Mouse (Mus musculus): Measurements from ENCODE around the gene Smg6.

Gene Smg6

DNA sequence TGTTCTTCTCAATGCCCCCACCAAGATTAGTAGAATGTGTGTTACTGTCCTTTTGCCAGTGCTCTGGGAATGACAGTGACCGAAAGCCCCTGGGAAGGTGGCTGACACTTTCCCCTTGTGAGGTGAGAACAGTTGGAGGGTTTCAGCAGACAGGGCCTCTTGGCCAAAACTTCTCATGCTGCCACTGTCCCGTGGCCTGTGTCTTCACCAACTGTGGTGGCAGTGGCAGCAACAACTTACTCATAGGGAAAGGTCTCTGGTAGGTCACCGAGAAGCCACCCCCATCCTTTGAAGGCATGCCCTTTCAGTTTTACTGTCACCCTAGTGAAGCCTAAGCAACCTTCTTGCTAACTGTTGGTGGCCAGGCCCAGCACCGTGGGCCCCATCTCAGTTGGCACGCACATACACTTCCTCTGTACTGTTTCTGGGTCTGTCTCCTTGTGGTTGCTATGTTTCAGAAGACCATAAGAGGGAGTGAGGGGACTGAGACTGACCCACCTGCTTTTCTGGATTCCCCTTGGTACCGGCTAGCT lies 228.5 kb downstream of the Smg6 start:
- DNase-seq = no peak

DNA sequence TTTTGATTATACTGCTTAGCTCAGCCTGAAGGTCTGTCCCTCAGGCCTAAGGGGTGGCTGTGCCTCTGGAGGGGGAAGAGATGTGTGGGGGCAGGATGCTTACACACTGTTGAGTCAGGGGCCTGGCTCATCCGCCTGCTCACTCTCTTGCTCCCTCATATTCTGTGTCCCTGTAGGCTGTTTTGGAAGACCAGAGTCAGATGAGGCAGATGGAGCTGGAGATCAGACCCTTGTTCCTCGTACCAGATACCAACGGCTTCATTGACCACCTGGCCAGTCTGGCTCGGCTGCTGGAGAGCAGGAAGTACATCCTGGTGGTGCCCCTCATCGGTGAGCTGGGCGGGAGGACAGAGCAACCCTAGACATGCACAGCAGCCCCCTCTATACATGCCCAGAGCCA lies 230.4 kb downstream of the Smg6 start:
- DNase-seq = no peak

DNA sequence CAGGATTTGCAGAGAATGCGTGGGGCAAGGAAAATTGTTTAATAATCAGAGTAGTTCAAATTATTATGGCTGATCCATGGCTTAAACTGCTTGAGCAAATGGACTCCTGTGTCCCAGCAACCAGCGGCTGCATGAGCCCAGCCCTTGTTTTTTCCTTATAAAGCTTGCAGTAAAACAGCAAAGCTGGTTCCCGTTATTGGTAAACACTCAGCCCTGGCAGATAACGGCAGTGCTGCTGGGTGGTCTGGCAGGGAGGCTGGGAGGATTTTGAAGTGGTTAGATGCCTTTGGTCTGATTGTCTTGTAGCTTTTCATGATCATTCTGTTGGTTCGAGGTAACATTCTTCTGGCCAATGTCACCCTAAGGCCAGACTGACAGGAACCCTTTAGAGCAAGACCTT lies 230.8 kb downstream of the Smg6 start:
- no peak for DNase-seq

DNA sequence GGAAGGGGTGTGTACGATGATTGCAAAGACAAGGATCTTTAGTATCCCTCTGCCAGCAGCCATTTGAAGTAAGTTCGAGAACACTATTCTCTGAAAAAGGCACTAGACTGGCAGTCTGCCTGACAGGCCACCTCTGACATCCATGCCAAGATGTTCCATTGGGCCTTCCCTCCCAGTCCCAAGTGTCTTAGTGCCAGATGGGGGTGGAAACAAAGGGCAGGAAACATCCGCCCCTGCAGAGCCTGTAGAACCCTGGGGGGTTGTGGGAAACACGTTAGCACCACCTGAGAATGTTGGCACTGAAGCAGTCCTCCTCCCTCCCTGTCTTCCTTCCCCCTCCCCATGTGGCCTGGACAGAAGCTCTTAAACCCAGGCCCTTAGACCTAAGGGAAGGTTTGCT lies 231.4 kb downstream of the Smg6 start:
- no peak for DNase-seq

DNA sequence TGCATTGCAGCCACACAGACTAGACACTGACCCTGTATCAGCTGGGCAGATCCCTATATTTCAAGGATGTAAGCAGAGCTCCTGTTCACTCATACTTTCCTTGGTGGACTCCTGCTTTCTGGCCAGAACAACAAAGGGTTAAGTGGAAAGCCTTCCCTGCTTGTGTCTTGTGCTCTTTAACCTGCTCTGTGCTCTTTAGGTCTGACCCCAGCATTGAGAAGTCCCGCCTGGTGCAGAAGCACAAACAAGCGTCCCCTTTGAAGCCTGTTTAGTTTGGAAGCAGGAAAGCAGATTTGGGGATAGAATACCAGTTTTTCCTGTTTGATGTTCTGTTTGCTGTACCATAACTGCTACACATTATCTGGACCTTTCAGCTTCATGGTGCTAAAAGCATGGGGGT lies 232.3 kb downstream of the Smg6 start:
- no peak for DNase-seq

DNA sequence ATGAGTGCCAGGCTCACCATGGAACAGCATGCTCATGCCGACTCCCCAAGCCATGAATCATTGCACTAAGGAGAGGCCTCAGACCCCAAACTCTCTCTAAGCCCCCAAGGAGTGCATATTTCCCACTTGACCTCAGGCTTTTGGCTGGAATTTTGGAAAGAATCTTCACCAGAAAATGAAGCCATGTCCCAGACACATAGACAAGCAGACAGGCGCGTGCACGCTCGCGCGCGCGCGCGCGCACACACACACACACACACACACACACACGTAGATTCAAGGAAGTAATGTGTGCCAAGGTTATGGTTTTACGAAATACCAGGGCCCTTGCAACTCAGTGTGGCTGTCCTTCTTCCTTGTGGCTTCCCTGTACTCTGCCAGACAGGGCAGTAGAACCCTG lies 232.8 kb downstream of the Smg6 start:
- DNase-seq = no peak

DNA sequence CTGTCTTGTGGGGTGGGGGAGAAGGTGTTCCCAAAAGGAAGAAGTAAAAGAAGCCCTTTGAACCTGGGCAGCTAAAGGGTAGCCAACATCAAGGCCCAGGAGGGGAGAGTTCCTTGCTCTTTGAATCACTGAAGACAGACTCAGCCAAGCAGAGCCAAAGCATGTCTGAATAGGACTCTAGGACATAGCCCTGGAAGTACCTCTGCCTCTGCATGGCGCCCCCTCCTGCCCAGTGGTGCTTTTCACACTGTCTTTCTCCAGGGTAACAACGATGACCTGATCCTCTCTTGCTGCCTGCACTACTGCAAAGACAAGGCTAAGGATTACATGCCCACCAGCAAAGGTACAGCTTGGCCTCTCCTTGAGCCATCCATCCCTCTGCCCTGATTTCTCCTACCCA lies 233.9 kb downstream of the Smg6 start:
- no peak for DNase-seq

DNA sequence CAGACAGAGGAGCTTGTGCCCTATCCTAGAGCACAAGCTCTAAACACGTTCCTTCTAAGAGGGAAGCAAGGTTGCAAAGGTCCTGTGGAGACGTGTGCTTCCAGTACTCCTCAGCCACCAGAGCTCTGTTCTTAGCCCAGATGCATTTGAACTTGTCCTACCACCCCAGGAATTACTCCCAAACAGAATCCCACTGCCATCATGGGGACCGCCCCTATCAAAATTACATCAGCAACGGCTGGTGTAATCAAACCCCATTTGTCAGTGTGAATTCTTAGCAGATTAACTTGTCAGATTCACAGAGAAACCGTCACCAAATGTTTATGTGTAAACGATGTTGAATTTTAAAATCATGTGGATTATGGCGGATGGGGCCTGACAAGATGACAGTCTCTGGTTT lies 235.3 kb downstream of the Smg6 start:
- no peak for DNase-seq

DNA sequence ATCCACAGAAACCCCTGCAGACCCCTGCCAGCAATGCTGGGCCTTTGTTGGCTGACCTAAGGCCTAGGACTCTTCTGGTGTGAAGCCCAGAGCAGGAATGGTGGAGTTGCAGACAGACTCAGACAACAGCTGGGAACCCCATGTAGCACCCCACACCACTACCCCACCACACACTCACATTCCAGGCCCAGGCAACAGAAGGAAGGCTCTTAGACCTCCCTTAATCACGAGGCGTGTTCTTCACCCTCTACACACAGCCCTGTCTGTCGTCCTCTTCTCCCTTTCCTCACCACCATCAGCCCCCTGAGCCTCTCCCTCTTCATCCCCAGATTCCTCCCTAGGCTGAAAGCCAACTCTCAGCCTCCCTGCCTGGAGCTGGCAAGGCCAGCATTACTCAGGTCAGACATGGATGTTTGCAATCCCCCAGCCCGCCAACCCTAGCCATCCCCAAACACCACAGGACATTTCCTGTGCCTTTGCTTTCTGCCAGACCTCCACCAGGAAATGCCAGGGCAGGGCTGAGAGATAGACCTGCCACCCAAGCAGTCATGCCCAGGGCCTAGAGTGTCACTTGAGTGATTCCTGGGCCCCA lies 235.9 kb downstream of the Smg6 start:
- no peak for DNase-seq

DNA sequence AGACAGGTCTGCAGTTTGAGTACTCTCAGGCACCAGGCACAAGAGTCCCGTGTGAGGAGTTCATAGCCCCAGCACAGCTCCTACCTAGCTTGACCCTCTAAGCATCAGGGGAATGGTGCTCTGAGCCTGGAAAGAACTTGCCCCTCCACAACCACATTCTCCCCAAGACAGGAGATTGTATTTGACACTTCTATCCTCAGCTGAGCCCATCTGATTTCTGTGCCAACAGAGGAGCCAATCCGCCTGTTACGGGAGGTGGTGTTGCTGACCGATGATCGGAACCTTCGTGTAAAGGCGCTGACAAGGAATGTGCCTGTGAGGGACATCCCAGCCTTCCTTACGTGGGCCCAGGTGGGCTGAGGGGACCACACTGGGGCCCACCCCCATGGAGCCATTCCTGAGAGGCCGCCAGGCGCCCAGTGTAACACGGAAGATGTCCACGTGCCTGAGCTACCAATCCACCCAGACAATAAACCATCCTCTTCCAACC lies 237.0 kb downstream of the Smg6 start:
- DNase-seq = peak; percentile 5

DNA sequence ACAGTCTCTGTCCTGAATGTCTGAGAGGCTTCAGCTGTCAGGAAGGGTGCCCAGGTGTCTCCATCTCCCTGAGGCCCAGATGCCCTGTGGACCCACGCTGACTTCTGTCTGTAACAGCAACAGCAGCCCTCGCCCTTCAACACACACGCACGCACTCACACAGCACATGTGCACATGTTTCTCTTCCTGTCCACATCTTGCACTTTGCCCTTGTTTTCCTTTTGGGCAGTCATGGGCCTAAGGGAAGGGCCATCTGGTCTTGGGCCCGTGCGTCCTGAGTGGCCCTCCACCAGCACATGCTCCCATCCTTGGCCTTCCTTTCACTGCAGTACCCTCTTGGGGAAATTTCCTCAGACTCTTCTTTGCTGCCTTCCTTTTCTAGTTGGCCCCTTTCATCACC lies 237.8 kb downstream of the Smg6 start:
- DNase-seq = no peak

DNA sequence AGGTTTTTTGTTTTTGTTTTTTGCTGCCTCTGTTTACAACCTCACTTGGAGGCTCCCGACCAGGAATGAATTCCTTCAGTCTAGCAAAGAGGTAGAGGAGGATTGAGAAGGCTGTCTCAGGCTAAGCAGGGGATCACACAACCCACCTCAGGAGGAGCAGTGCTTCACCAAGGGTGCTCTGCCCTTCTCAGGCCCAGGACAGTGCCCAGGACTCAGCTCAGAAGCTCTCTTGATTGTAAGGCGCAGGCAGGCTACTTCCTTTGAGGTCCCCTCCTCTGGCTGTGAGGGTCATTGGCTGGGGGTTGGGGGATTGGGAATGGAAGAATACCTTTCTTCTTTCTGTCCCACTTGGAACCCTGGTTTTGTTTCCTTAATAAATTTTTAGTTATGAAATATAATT lies 238.4 kb downstream of the Smg6 start:
- DNase-seq = no peak

DNA sequence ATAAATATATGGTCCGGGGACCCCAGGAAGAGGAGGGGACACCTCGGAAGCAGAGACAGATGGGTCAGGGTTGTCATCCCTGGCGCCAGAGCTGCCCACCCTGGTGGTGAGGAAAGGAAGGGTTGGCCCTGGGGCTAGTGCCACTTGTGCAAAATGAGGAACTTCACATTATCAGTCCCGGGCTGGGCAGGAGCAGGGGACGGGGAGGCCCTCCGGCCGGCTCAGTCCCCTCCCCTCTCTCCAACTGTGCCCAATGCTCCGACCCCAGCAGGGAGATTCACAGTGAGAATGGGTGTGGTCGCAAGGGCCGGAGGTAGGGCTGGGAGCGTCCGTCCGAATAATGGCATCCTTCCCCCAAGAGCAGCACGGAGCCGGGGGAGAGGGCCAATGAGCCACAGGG lies 239.1 kb downstream of the Smg6 start:
- peak; percentile 16 for DNase-seq

DNA sequence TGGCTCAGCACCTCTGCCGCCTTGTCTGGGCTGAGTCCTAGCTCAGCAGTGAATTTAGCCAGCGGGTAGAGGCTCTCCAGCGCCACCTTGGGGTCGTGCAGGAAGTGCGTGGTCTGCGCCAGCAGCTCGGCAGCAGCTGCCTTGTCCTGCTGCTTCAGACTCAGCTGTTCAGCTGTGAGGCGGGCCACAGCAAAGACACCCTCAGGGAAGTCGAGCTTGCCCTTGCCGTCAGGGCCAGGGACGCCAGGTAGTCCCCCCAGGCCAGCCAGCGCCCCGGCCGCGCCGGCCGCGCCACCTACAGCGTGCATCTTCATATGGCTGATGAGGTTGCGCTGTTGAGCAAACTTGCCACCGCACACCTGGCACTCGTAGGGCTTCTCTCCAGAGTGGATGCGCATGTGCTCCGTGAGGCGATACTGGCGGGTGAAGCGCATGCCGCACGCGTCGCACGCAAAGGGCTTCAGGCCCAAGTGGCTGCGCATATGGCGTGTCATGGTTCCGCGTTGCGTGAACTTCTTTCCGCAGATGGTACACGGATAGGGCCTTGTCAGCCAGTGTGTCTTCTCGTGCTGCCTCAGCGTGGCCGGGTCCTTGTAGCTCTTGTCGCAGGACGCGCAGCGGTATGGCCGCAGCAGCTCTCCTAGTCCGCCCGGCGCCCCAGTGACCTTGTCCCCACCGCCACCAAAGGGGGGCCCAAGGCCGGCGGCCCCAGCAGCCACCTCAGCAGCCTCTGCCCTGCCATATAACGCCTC lies 240.0 kb downstream of the Smg6 start:
- peak; percentile 49 for DNase-seq

DNA sequence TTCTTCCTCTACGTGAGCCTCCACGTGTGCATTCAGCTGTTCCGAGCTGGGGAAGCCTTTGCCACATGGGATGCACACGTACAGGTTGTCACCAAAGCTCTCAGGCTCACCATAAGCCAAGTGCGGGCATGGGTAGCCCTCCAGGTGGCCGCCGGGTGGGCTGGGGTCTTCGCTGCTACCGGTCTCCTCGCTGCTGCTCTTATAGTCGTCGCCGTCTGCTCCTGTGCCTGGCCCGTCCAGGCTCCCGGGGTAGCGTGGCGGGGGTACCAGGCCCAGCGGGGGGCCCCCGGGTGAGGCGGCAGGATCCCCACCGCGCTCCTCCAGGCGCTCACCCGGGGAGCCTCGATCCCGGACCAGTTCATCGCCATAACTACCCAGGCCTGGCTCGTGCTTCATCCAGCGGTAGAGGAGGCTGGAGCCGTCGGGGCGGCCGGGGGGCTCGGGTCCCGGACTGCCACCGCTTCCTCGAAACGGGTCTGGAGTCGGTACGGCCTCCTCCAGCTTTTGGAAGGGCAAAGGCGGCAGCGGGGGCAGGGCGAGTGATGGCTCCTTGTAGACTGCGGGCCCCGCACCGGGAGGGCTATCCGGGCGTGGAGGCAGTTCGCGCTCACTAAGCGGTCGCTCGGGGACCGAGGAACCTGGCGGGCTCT lies 240.7 kb downstream of the Smg6 start:
- peak; percentile 28 for DNase-seq

DNA sequence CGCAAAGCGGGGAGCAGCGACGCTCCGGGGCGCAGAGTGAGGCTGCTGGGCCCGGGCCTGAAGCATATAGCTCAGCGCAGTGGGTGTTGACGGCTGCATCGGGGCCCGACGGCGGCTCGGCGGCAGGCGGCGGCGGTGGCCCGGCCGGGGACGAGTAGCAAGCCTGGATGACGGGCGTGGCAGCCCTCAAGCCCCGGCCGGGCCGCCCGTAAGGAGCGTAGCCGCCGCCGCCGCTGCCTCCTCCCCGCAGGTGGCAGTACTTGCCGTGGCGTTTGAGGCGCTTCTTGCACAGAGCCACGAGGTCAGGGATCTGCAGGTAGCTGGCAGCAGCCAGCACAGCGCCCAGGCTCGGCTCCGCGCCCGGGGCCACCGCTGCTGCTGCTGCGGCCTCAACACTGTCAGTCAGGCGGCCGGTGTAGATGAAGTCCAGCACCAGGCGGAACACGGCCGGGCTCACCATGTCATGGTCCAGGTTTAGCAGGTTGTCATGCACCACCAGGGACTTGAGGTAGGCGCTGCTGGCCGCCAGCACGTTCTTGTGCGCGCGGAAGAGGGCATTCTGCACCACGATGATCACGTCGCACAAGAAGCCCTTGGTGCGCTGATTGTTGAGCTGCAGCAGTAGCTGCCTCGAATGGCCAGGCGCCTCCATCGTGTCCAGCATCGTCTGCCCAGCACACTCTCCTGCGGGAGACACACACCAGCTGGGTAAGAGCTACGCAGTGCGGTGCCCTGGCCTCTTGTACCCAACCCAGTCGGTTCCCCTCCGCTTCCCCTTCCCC lies 241.4 kb downstream of the Smg6 start:
- peak; percentile 31 for DNase-seq

DNA sequence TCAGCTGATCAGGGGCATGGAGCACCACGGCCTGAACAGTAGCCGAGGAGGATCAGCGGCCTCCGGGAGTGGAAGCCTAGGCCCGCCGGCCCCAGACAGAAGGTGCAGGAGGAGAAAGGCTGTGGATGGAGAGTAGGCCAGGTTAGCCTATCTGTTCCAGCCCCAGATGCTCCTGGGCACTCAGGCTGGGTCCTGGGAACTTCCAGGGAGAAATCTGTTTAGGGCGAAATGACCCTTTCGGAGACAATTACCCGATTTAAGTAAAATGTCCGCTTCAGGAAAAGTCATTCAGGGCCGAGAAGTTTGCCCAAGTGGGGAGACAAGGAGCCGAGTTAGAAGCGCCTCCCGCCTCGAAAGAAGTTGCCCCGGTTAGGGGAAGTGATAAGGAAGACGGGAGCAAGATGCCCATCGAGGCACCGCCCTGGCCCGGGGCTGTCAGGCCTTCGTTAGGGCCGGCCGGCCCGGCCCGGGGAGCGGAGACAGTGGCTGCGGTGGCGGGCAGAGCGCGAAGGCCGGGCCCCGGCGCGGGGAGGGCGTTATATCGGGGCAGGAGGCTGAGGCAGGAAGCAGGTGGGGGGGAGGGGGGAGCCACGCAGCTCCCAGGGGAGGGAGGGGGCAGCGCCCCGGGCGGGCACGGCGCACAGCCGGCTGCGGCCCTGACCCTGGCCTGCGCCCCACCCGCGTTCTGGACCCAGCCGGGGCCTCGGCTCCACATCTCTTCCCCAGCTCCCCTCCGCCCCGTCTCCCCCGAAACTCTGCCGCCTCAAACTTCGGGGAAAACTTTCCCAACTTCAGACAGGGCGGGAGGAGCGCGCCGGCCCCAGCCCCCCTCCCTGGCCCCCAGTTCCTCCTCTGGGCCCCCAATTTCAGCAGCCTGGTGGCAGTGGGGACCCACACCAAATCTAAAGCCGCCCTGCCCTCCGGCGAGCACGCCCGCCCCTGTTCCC lies 242.3 kb downstream of the Smg6 start:
- peak; percentile 32 for DNase-seq

DNA sequence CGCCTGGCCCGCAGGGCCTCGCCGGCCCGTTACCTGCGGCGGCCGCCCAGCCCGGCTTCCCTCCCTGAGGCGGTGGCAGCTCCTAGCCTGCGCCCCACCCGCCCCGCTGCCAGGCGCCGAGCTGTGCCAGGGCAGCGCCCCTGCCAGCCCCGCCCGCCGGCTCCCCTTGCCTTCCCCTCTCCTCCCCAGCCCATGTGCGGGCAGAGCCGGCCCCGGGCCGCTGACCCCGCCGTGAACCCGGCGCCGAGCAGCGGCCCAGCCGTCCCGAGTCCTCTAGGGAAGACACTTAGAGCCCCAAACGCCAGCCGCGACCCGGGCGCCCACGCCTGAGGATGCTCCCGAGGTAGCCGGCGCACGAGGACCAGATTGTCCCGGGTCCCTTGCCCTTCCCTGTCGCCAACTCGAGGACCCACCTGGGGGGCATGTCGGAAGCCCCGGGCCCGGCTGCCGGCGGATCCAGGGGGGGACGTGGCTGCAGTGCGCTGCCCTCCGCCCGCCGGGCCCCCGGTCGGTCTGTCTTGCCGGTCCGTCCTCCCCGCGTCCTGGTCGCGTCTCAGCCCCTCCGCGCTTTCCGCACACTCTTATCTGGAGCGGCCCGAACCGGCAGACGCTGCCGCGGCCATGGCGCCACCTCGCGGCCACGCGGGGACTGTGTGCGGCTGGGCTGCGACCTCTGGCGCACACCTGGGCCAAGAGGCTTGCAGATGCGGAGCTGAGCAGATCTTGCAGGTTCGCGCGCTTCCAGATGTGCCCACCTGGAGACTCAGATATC lies 243.2 kb downstream of the Smg6 start:
- peak; percentile 78 for DNase-seq

DNA sequence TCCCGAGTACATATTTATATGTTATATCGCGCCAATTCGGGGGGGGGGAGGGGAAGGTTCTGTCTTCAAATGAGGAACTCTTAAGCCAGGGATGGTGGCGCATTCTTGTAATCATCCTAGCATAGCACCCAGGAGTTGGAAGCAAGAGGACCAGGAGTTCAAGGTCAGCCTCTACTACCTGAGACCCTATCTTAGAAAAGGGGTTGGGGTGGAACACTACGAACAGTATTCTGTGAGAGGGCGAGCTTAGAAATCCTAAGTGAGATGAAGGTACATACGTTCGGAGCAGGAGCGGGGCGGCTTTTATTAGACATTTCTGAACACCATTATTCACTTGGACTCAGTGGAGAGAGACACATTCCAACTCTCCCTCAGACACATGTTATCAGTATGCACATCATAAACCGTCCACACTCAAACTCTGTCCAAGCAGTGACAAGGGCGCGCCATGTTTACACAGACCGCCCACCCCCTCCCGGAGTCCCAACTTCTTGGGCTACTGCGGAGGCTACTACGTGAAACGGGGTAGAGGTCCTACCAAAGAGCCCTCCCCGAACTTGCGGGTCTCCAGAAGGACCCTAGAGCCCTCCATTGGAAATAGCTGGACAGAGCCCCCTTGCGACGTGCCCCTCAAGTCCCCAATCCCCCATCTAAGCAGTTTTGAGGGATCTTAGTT lies 243.9 kb downstream of the Smg6 start, which contains the start of gene Hic1:
Gene Hic1 (minus strand): TSS at position 115 of the 676 bp plus-strand sequence.
- no peak for DNase-seq

DNA sequence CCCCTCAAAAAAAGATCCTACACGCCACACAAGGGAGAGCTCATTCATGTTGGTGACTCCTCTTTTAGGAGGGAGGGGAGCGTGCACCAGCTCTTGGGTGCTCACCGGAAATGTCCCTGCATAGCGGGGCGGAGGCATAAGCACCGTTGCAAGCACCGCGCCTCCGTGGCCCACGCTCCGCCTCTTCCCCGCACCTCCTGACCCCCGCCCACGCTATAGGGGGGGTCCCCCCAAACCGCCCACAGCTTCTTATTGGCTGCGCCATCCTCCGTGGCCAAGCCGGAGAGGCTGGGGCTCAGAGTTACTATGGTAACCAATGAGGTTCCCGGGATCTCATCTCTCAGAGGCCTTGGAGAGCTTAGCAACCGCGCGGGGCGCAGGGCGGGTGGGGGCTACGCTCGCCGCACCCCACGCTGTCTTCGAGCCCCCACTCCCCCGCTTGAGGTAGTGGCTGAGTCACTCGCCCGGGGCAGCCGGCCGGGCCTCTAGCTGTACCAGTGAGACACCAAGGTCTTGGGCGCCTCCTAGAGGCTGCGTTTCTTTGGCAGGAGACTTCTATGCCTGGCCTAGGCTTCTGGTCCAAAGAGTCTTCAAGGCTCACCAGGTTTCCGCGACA lies 244.6 kb downstream of the Smg6 start:
- peak; percentile 93 for DNase-seq

Measured in cerebellum, adult 11 months (tissue).